Mouse (Mus musculus) limb, embryonic 12.5 days (tissue): ENCODE results near the gene Sprr2h. TPM values are rescaled to one million over a fixed set of nuclear protein-coding genes. Genes with fewer than 3 reads are reported as not detected.

Source experiments
- polyA plus RNA-seq: library from polyadenylated mRNA; unstranded; fragments of >200 nt; fragmentation: Nextera tagmentation; extraction: Ambion mirVana; gene quantifications from 2 replicates; pipeline ENCODE4 v1.2.1, GENCODE M21; 2016

Sprr2h gene
- polyA plus RNA-seq, 1 experiment from 2014 or later = not detected

Other genes starting within 250 kb of the Sprr2h start
- gene Lelp1, start 242.9 kb upstream of the Sprr2h start, polyA plus RNA-seq = not detected in 2 replicates
- not detected in 2 replicates for gene Sprr2a1, start 169.9 kb upstream of the Sprr2h start, polyA plus RNA-seq
- gene Sprr2a2, start 169.8 kb upstream of the Sprr2h start, polyA plus RNA-seq = 0.90 and 1.0 TPM in 2 replicates
- not detected in 2 replicates for gene Sprr2a3, start 100.3 kb upstream of the Sprr2h start, polyA plus RNA-seq
- gene Sprr2b, start 69.1 kb upstream of the Sprr2h start, polyA plus RNA-seq = not detected in 2 replicates
- not detected in 2 replicates for gene Sprr2d, start 46.5 kb upstream of the Sprr2h start, polyA plus RNA-seq
- gene Sprr2e, start 33.5 kb upstream of the Sprr2h start, polyA plus RNA-seq = not detected in 2 replicates
- not detected in 2 replicates for gene Sprr2f, start 20.5 kb upstream of the Sprr2h start, polyA plus RNA-seq
- not detected in 2 replicates for gene Sprr2i, start 22.3 kb downstream of the Sprr2h start, polyA plus RNA-seq
- not detected in 2 replicates for gene Sprr2j-ps, start 32.4 kb downstream of the Sprr2h start, polyA plus RNA-seq
- 6.4 and 7.6 TPM in 2 replicates for gene Gm9774, start 43.7 kb downstream of the Sprr2h start, polyA plus RNA-seq
- gene Sprr2k, start 46.9 kb downstream of the Sprr2h start, polyA plus RNA-seq = not detected in 2 replicates
- not detected in 2 replicates for gene Sprr1b, start 53.1 kb downstream of the Sprr2h start, polyA plus RNA-seq
- not detected in 2 replicates for gene Sprr3, start 73.0 kb downstream of the Sprr2h start, polyA plus RNA-seq
- gene Sprr1a, start 100.2 kb downstream of the Sprr2h start, polyA plus RNA-seq = not detected in 2 replicates
- gene Sprr4, start 114.8 kb downstream of the Sprr2h start, polyA plus RNA-seq = not detected in 2 replicates
- gene 2310046K23Rik, start 148.8 kb downstream of the Sprr2h start, polyA plus RNA-seq = not detected in 2 replicates
- gene Ivl, start 188.1 kb downstream of the Sprr2h start, polyA plus RNA-seq = 0.18 TPM in 1 of 2 replicates, not detected in the other
- gene Smcp, start 203.3 kb downstream of the Sprr2h start, polyA plus RNA-seq = not detected in 2 replicates
- not detected in 2 replicates for gene 2210017I01Rik, start 221.8 kb downstream of the Sprr2h start, polyA plus RNA-seq
- gene Lce6a, start 236.0 kb downstream of the Sprr2h start, polyA plus RNA-seq = not detected in 2 replicates